Mouse (Mus musculus) brown adipose tissue, adult 24 weeks (tissue): ENCODE data around the gene Ndufb8. TPM values are rescaled to one million over a fixed set of nuclear protein-coding genes. Genes with fewer than 3 reads are reported as not detected.

Source experiments
- H3K27ac ChIP-seq: fragments of 200-500 bp; replicated peaks from 2 replicates; pipeline ENCODE4 v1.5.1; 2012; ENCODE audit warnings: low read depth, mild to moderate bottlenecking, low read length
- H3K4me1 ChIP-seq: fragments of 200-500 bp; 2 replicates; pipeline ENCODE4 v1.6.1; 2012; ENCODE audit warnings: low read length, mixed read lengths; ENCODE audit not compliant: control insufficient read depth, insufficient read depth, insufficient read length
- H3K4me3 ChIP-seq: fragments of 200-500 bp; 2 replicates; pipeline ENCODE4 v1.5.1; 2012; ENCODE audit warnings: low read depth, mild to moderate bottlenecking, low read length, moderate library complexity; ENCODE audit not compliant: insufficient read depth
- polyA plus RNA-seq: library from polyadenylated mRNA; stranded (reverse); fragments of >200 nt; gene quantifications from 2 replicates; pipeline ENCODE4 v1.2.4, GENCODE M21; 2012; ENCODE audit not compliant: missing spikeins, insufficient read depth, insufficient read length

Ndufb8 gene
- polyA plus RNA-seq, 1 experiment, result 2,740 TPM

GRCm38 (mm10) chr19:44552731-44553130, 2.5 kb downstream of the Ndufb8 start, which contains the start of gene Gm20538:
Gene Gm20538, minus strand, starts transcription at chr19:44552831.
- Histone ChIP-seq H3K4me3 (peak within 1 kb of the TSS; percentile 35), H3K27ac (peak within 1 kb of the TSS; percentile 28; the same call in 1 of the 2 replicates), H3K4me1 (peaks cover 7% of the 10 kb centered on the region)

GRCm38 (mm10) chr19:44545321-44546041, 9.8 kb downstream of the Ndufb8 start, which contains the start of gene Sec31b:
Gene Sec31b, minus strand, starts transcription at chr19:44545864.
- H3K27ac ChIP-seq, result peak within 1 kb of the TSS; percentile 86
- no peaks in the 10 kb centered on the region for H3K4me1 ChIP-seq
- peak within 1 kb of the TSS; percentile 80 for H3K4me3 ChIP-seq

GRCm38 (mm10) chr19:44544775-44545174, 10.5 kb downstream of the Ndufb8 start:
- H3K27ac ChIP-seq, result no peak overlapping the region

GRCm38 (mm10) chr19:44544372-44544771, 10.9 kb downstream of the Ndufb8 start:
- H3K27ac ChIP-seq, result no peak overlapping the region
- H3K4me3 ChIP-seq, result no peak overlapping the region
- no peaks in the 10 kb centered on the region for H3K4me1 ChIP-seq

More at GRCm38 (mm10) chr19:44544775-44545174, 10.5 kb downstream of the Ndufb8 start:
- 0 out of 2 replicates have a peak overlapping the region, but pooled peaks have one; percentile 80 for H3K4me3 ChIP-seq
- no peaks in the 10 kb centered on the region for H3K4me1 ChIP-seq

GRCm38 (mm10) chr19:44542694-44543178, 12.5 kb downstream of the Ndufb8 start:
- H3K27ac ChIP-seq, result no peak overlapping the region
- H3K4me1 ChIP-seq, result no peaks in the 10 kb centered on the region
- H3K4me3 ChIP-seq, result no peak overlapping the region

GRCm38 (mm10) chr19:44537416-44537815, 17.8 kb downstream of the Ndufb8 start:
- Histone ChIP-seq H3K27ac (no peak overlapping the region), H3K4me3 (no peak overlapping the region), H3K4me1 (no peaks in the 10 kb centered on the region)

- Histone ChIP-seq H3K27ac (no peak overlapping the region), H3K4me1 (no peaks in the 10 kb centered on the region), H3K4me3 (no peak overlapping the region)
Observed at GRCm38 (mm10) chr19:44535376-44535775, 19.9 kb downstream of the Ndufb8 start.

GRCm38 (mm10) chr19:44530018-44530417, 25.2 kb downstream of the Ndufb8 start:
- Histone ChIP-seq H3K27ac (no peak overlapping the region), H3K4me1 (no peaks in the 10 kb centered on the region), H3K4me3 (no peak overlapping the region)

GRCm38 (mm10) chr19:44525551-44526205, 29.6 kb downstream of the Ndufb8 start:
- H3K4me1 ChIP-seq, result no peaks in the 10 kb centered on the region
- H3K4me3 ChIP-seq, result no peak overlapping the region
- H3K27ac ChIP-seq, result no peak overlapping the region

- H3K4me1 ChIP-seq, result no peaks in the 10 kb centered on the region
- no peak overlapping the region for H3K4me3 ChIP-seq
Observed at GRCm38 (mm10) chr19:44519152-44519551, 36.1 kb downstream of the Ndufb8 start.

GRCm38 (mm10) chr19:44517996-44518768, 37.1 kb downstream of the Ndufb8 start:
- no peak overlapping the region for H3K27ac ChIP-seq
- H3K4me3 ChIP-seq, result no peak overlapping the region
- H3K4me1 ChIP-seq, result no peaks in the 10 kb centered on the region

More at GRCm38 (mm10) chr19:44519152-44519551, 36.1 kb downstream of the Ndufb8 start:
- no peak overlapping the region for H3K27ac ChIP-seq

- Histone ChIP-seq H3K4me3 (no peak overlapping the region), H3K4me1 (no peaks in the 10 kb centered on the region), H3K27ac (no peak overlapping the region)
Observed at GRCm38 (mm10) chr19:44515769-44516168, 39.5 kb downstream of the Ndufb8 start.

GRCm38 (mm10) chr19:44514521-44515451, 40.5 kb downstream of the Ndufb8 start:
- H3K27ac ChIP-seq, result no peak overlapping the region
- no peaks in the 10 kb centered on the region for H3K4me1 ChIP-seq
- no peak overlapping the region for H3K4me3 ChIP-seq

- Histone ChIP-seq H3K4me1 (no peaks in the 10 kb centered on the region), H3K27ac (no peak overlapping the region)
Observed at GRCm38 (mm10) chr19:44513921-44514482, 41.2 kb downstream of the Ndufb8 start.

More at GRCm38 (mm10) chr19:44513921-44514482, 41.2 kb downstream of the Ndufb8 start:
- no peak overlapping the region for H3K4me3 ChIP-seq
